Mouse (Mus musculus): ENCODE measurements around the gene Trim62. TPM values are rescaled to one million over a fixed set of nuclear protein-coding genes. Genes with fewer than 3 reads are reported as not detected.

The Trim62 gene
- polyA plus RNA-seq, 1 experiment from 2014 or later: 6.8 TPM

- peaks cover 39% of the 10 kb centered on the region for H3K27me3 ChIP-seq (ENCODE audit: poor library complexity, severe bottlenecking)
- 43% methylated on average over 8 of the region's 8 CpGs for WGBS
- peaks cover 58% of the 10 kb centered on the region for H3K4me1 ChIP-seq
- H3K9me3 ChIP-seq: no peaks in the 10 kb centered on the region
- H3K4me3 ChIP-seq: no peak overlapping the region
- peak; percentile 29 for DNase-seq (ENCODE audit: extremely low spot score, low spot score)
- peak overlapping the region; percentile 80 for H3K27ac ChIP-seq
- H3K36me3 ChIP-seq (replicated peaks): peaks cover 17% of the 10 kb centered on the region
Observed at GRCm38 (mm10) chr4:128904035-128904800, 20.8 kb downstream of the Trim62 start.

GRCm38 (mm10) chr4:128905251-128905650 is 21.9 kb downstream of the Trim62 start:
- 21% methylated on average over 8 of the region's 8 CpGs for WGBS
- H3K4me1 ChIP-seq: peaks cover 48% of the 10 kb centered on the region
- peaks cover 35% of the 10 kb centered on the region for H3K27me3 ChIP-seq (ENCODE audit: poor library complexity, severe bottlenecking)
- no peaks in the 10 kb centered on the region for H3K9me3 ChIP-seq
- no peak overlapping the region for H3K4me3 ChIP-seq
- peak overlapping the region; percentile 80 for H3K27ac ChIP-seq
- peaks cover 26% of the 10 kb centered on the region for H3K36me3 ChIP-seq (replicated peaks)
- DNase-seq (ENCODE audit: extremely low spot score, low spot score): no peak

- Histone ChIP-seq H3K4me1 (peaks cover 43% of the 10 kb centered on the region), H3K36me3 (replicated peaks) (peaks cover 32% of the 10 kb centered on the region), H3K27ac (peak overlapping the region; percentile 80; the same call in 1 of the 2 replicates), H3K27me3 (ENCODE audit: poor library complexity, severe bottlenecking) (peaks cover 21% of the 10 kb centered on the region), H3K4me3 (no peak overlapping the region), H3K9me3 (no peaks in the 10 kb centered on the region)
- 54% methylated on average over 8 of the region's 8 CpGs for WGBS
- DNase-seq (ENCODE audit: extremely low spot score, low spot score): no peak
Observed at GRCm38 (mm10) chr4:128906757-128907156, 23.4 kb downstream of the Trim62 start.

- peak overlapping the region; percentile 80; the same call in 1 of the 2 replicates for H3K27ac ChIP-seq
- DNase-seq (ENCODE audit: extremely low spot score, low spot score): no peak
- no peak overlapping the region for H3K4me3 ChIP-seq
- H3K9me3 ChIP-seq: no peaks in the 10 kb centered on the region
- H3K4me1 ChIP-seq: peaks cover 43% of the 10 kb centered on the region
- H3K36me3 ChIP-seq (replicated peaks): peaks cover 30% of the 10 kb centered on the region
- peaks cover 21% of the 10 kb centered on the region for H3K27me3 ChIP-seq (ENCODE audit: poor library complexity, severe bottlenecking)
- WGBS: 72% methylated on average over 12 of the region's 12 CpGs
Observed at GRCm38 (mm10) chr4:128907238-128907968, 24.0 kb downstream of the Trim62 start.

GRCm38 (mm10) chr4:128908586-128909377 is 25.4 kb downstream of the Trim62 start:
- Histone ChIP-seq H3K4me3 (no peak overlapping the region), H3K4me1 (peaks cover 38% of the 10 kb centered on the region), H3K27me3 (ENCODE audit: poor library complexity, severe bottlenecking) (peaks cover 21% of the 10 kb centered on the region), H3K27ac (no peak overlapping the region), H3K9me3 (no peaks in the 10 kb centered on the region), H3K36me3 (replicated peaks) (peaks cover 19% of the 10 kb centered on the region)
- DNase-seq (ENCODE audit: extremely low spot score, low spot score): peak; percentile 64
- WGBS: 66% methylated on average over 24 of the region's 24 CpGs

GRCm38 (mm10) chr4:128909378-128909831 is 26.0 kb downstream of the Trim62 start:
- H3K4me1 ChIP-seq: peaks cover 32% of the 10 kb centered on the region
- no peaks in the 10 kb centered on the region for H3K9me3 ChIP-seq
- no peak for DNase-seq (ENCODE audit: extremely low spot score, low spot score)
- whole genome bisulfite sequencing: 93% methylated on average over 14 of the region's 14 CpGs
- H3K27me3 ChIP-seq (ENCODE audit: poor library complexity, severe bottlenecking): peaks cover 16% of the 10 kb centered on the region
- H3K4me3 ChIP-seq: no peak overlapping the region
- H3K36me3 ChIP-seq (replicated peaks): peaks cover 19% of the 10 kb centered on the region
- H3K27ac ChIP-seq: no peak overlapping the region

GRCm38 (mm10) chr4:128910276-128911063 is 27.1 kb downstream of the Trim62 start:
- Histone ChIP-seq H3K27me3 (ENCODE audit: poor library complexity, severe bottlenecking) (peaks cover 10% of the 10 kb centered on the region), H3K4me1 (peaks cover 22% of the 10 kb centered on the region), H3K27ac (no peak overlapping the region), H3K9me3 (no peaks in the 10 kb centered on the region), H3K36me3 (replicated peaks) (peaks cover 19% of the 10 kb centered on the region), H3K4me3 (no peak overlapping the region)
- DNase-seq (ENCODE audit: extremely low spot score, low spot score): no peak
- WGBS: 82% methylated on average over 8 of the region's 8 CpGs

- Histone ChIP-seq H3K9me3 (no peaks in the 10 kb centered on the region), H3K4me3 (no peak overlapping the region), H3K27me3 (ENCODE audit: poor library complexity, severe bottlenecking) (peaks cover 6% of the 10 kb centered on the region), H3K27ac (no peak overlapping the region), H3K36me3 (replicated peaks) (peaks cover 19% of the 10 kb centered on the region), H3K4me1 (peaks cover 5% of the 10 kb centered on the region)
- no peak for DNase-seq (ENCODE audit: extremely low spot score, low spot score)
- 91% methylated on average over 10 of the region's 10 CpGs for WGBS
Observed at GRCm38 (mm10) chr4:128912085-128912484, 28.7 kb downstream of the Trim62 start.

GRCm38 (mm10) chr4:128913794-128914193 is 30.4 kb downstream of the Trim62 start:
- Histone ChIP-seq H3K27ac (no peak overlapping the region), H3K9me3 (no peaks in the 10 kb centered on the region), H3K36me3 (replicated peaks) (peaks cover 19% of the 10 kb centered on the region), H3K4me3 (no peak overlapping the region), H3K27me3 (ENCODE audit: poor library complexity, severe bottlenecking) (no peaks in the 10 kb centered on the region), H3K4me1 (peaks cover 10% of the 10 kb centered on the region)
- WGBS: 22% methylated on average over 4 of the region's 4 CpGs
- DNase-seq (ENCODE audit: extremely low spot score, low spot score): peak; percentile 22

GRCm38 (mm10) chr4:128917119-128917518 is 33.7 kb downstream of the Trim62 start:
- 75% methylated on average over 3 of the region's 3 CpGs for WGBS
- peaks cover 4% of the 10 kb centered on the region; the same call in 1 of the 2 replicates for H3K27me3 ChIP-seq (ENCODE audit: poor library complexity, severe bottlenecking)
- H3K36me3 ChIP-seq (replicated peaks): no peaks in the 10 kb centered on the region
- peaks cover 10% of the 10 kb centered on the region for H3K4me1 ChIP-seq
- no peaks in the 10 kb centered on the region for H3K9me3 ChIP-seq
- no peak for DNase-seq (ENCODE audit: extremely low spot score, low spot score)
- no peak overlapping the region for H3K27ac ChIP-seq
- no peak overlapping the region for H3K4me3 ChIP-seq

- peaks cover 4% of the 10 kb centered on the region; the same call in 1 of the 2 replicates for H3K27me3 ChIP-seq (ENCODE audit: poor library complexity, severe bottlenecking)
- H3K36me3 ChIP-seq (replicated peaks): no peaks in the 10 kb centered on the region
- H3K4me1 ChIP-seq: peaks cover 10% of the 10 kb centered on the region
- H3K27ac ChIP-seq: no peak overlapping the region
- 82% methylated on average over 6 of the region's 6 CpGs for WGBS
- DNase-seq (ENCODE audit: extremely low spot score, low spot score): no peak
- H3K9me3 ChIP-seq: no peaks in the 10 kb centered on the region
- no peak overlapping the region for H3K4me3 ChIP-seq
Observed at GRCm38 (mm10) chr4:128917756-128918155, 34.4 kb downstream of the Trim62 start.

GRCm38 (mm10) chr4:128918187-128918586 is 34.8 kb downstream of the Trim62 start:
- Histone ChIP-seq H3K27ac (no peak overlapping the region), H3K9me3 (no peaks in the 10 kb centered on the region), H3K4me3 (no peak overlapping the region), H3K36me3 (replicated peaks) (no peaks in the 10 kb centered on the region), H3K4me1 (peaks cover 10% of the 10 kb centered on the region), H3K27me3 (ENCODE audit: poor library complexity, severe bottlenecking) (peaks cover 8% of the 10 kb centered on the region)
- WGBS: 77% methylated on average over 3 of the region's 3 CpGs
- DNase-seq (ENCODE audit: extremely low spot score, low spot score): no peak

Measured in forebrain, embryonic 10.5 days (tissue).